Mouse (Mus musculus): ENCODE measurements at regions not wholly inside any gene's neighbourhood (a gene's known extent, or its start where the extent isn't known, plus 50 kb on each side); places are given as distances from the start of the nearest gene placed in this dataset.

DNA sequence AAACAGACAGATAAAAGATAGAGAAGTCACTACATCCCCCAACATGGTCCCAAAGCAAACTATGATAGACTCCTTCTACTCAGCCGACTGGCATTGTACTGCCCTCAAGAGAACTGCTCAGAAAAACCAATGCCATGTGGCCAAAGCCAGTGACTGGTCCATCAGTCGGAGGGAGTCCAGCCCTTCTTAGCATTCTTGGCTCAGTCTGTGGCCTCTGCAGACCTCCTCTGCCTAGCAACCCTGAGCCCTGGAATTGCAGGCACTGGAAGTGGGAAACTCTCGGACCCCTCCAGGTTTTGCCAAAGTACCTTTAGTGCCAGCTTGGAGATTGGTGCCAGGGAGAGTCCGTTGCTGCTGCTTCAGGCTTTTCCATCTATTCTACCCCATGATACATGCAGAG, 205.2 kb downstream of the H2al1j start:
- 71% methylated on average over 4 of the region's 4 CpGs for WGBS
- peaks cover 3% of the 10 kb centered on the region for H3K4me1 ChIP-seq (ENCODE audit: control insufficient read depth, insufficient read depth, low read length)
- H3K27ac ChIP-seq (ENCODE audit: insufficient read depth, low read depth, low read length) = no peak overlapping the region
- no peak overlapping the region for H3K4me3 ChIP-seq (ENCODE audit: insufficient read depth, low read depth, low read length)
- TF ChIP-seq CTCF (IDR thresholded peaks at IDR 0.05; ENCODE audit: insufficient read depth, low read depth, low read length) = no peak
- no peak for TF ChIP-seq POLR2A (IDR thresholded peaks at IDR 0.05; ENCODE audit: insufficient read depth, low read depth, low read length)

GRCm38 (mm10) chrX:11533871-11534270, 206.2 kb downstream of the H2al1j start:
- 29% methylated on average over 8 of the region's 8 CpGs for WGBS
- H3K27ac ChIP-seq (ENCODE audit: insufficient read depth, low read depth, low read length) = no peak overlapping the region
- H3K4me1 ChIP-seq (ENCODE audit: control insufficient read depth, insufficient read depth, low read length) = peaks cover 3% of the 10 kb centered on the region
- no peak overlapping the region for H3K4me3 ChIP-seq (ENCODE audit: insufficient read depth, low read depth, low read length)
- TF ChIP-seq POLR2A (IDR thresholded peaks at IDR 0.05; ENCODE audit: insufficient read depth, low read depth, low read length) = no peak
- no peak for TF ChIP-seq CTCF (IDR thresholded peaks at IDR 0.05; ENCODE audit: insufficient read depth, low read depth, low read length)

GRCm38 (mm10) chrX:11541011-11541410, 213.4 kb downstream of the H2al1j start:
- 80% methylated on average over 2 of the region's 2 CpGs for WGBS
- TF ChIP-seq CTCF (IDR thresholded peaks at IDR 0.05; ENCODE audit: insufficient read depth, low read depth, low read length) = no peak
- TF ChIP-seq POLR2A (IDR thresholded peaks at IDR 0.05; ENCODE audit: insufficient read depth, low read depth, low read length) = no peak
- no peak overlapping the region for H3K4me3 ChIP-seq (ENCODE audit: insufficient read depth, low read depth, low read length)
- no peaks in the 10 kb centered on the region for H3K4me1 ChIP-seq (ENCODE audit: control insufficient read depth, insufficient read depth, low read length)
- H3K27ac ChIP-seq (ENCODE audit: insufficient read depth, low read depth, low read length) = no peak overlapping the region

- TF ChIP-seq POLR2A (IDR thresholded peaks at IDR 0.05; ENCODE audit: insufficient read depth, low read depth, low read length) (no peak), CTCF (IDR thresholded peaks at IDR 0.05; ENCODE audit: insufficient read depth, low read depth, low read length) (no peak)
- Histone ChIP-seq H3K4me1 (ENCODE audit: control insufficient read depth, insufficient read depth, low read length) (peaks cover 25% of the 10 kb centered on the region), H3K4me3 (ENCODE audit: insufficient read depth, low read depth, low read length) (no peak overlapping the region), H3K27ac (ENCODE audit: insufficient read depth, low read depth, low read length) (no peak overlapping the region)
- 16% methylated on average over 12 of the region's 12 CpGs for WGBS
These were observed 222.7 kb downstream of the H2al1j start for GRCm38 (mm10) chrX:11550164-11550851.

DNA sequence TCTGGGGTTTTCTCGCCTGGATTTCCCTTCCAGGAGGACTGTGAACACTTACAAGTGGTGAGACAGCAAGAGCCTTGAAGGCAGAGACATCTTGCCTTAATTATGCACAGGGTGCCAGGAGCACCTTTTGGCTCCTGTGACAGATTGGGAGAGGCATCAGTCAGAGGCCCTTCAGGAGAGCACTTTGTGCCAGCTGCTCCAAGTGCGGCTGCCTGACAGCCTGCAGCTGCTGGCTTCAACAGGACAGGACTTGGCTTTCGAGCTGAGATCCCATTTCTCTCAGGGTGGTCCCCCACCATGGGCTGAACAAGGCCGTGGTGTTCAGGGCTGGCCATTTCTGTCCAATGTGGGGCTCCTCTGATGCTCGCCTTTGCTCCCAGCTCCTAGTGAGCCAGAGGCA, 224.6 kb downstream of the H2al1j start:
- TF ChIP-seq POLR2A (IDR thresholded peaks at IDR 0.05; ENCODE audit: insufficient read depth, low read depth, low read length) = no peak
- no peak for TF ChIP-seq CTCF (IDR thresholded peaks at IDR 0.05; ENCODE audit: insufficient read depth, low read depth, low read length)
- Histone ChIP-seq H3K4me1 (ENCODE audit: control insufficient read depth, insufficient read depth, low read length) (peaks cover 25% of the 10 kb centered on the region), H3K27ac (ENCODE audit: insufficient read depth, low read depth, low read length) (no peak overlapping the region), H3K4me3 (ENCODE audit: insufficient read depth, low read depth, low read length) (no peak overlapping the region)
- WGBS = 50% methylated on average over 5 of the region's 5 CpGs

DNA sequence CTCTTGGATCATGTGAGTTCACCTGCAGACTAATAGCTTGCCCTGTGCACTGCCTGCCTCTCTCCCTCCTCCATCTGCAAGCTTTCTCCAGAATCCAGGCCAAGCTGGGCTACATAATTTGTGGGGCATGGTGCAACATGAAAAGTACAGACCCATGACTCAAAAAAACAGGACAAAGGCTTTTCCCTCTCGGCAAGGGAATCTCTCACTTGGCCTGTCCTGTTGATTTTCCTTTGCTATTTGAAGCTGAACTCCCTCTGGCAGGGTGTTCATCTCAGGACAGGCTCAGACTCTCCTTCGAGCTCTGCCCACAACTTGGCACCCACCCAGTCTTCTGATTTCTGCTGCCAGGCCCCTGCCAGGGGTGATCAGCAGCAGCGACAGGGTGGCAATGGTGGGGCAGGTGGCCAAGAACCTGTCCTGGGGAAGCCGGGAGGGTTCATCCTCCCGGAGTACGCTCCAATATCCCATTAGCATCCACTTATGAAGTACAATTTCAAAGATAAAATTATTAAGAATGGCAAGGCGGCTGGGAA, 227.5 kb downstream of the H2al1j start:
- TF ChIP-seq POLR2A (IDR thresholded peaks at IDR 0.05; ENCODE audit: insufficient read depth, low read depth, low read length) (no peak), CTCF (IDR thresholded peaks at IDR 0.05; ENCODE audit: insufficient read depth, low read depth, low read length) (no peak)
- Histone ChIP-seq H3K27ac (ENCODE audit: insufficient read depth, low read depth, low read length) (no peak overlapping the region), H3K4me3 (ENCODE audit: insufficient read depth, low read depth, low read length) (no peak overlapping the region), H3K4me1 (ENCODE audit: control insufficient read depth, insufficient read depth, low read length) (peaks cover 21% of the 10 kb centered on the region)
- WGBS = 67% methylated on average over 7 of the region's 7 CpGs

DNA sequence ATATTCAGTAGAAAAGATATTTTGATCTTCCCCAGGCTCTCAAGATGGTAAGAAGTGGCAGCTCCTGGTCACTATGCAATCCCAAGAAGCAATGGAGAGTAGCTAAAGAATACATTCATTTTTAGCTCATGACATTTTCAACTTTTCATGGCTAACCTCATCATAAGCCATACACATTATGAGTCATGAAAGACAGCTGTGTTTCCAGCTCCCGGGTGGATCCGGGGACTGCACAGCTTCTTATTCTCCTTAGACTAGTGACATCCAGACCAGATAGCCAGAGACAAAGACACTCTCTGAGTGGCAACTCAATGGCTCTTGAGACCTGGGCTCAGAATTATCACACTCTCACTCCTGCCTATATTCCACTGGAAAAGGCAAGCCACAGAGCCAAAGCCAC, 230.6 kb downstream of the H2al1j start:
- H3K4me1 ChIP-seq (ENCODE audit: control insufficient read depth, insufficient read depth, low read length) = peaks cover 4% of the 10 kb centered on the region; the same call in 1 of the 2 replicates
- 87% methylated on average over 2 of the region's 2 CpGs for WGBS
- no peak overlapping the region for H3K4me3 ChIP-seq (ENCODE audit: insufficient read depth, low read depth, low read length)
- no peak overlapping the region for H3K27ac ChIP-seq (ENCODE audit: insufficient read depth, low read depth, low read length)
- no peak for TF ChIP-seq POLR2A (IDR thresholded peaks at IDR 0.05; ENCODE audit: insufficient read depth, low read depth, low read length)
- no peak for TF ChIP-seq CTCF (IDR thresholded peaks at IDR 0.05; ENCODE audit: insufficient read depth, low read depth, low read length)

DNA sequence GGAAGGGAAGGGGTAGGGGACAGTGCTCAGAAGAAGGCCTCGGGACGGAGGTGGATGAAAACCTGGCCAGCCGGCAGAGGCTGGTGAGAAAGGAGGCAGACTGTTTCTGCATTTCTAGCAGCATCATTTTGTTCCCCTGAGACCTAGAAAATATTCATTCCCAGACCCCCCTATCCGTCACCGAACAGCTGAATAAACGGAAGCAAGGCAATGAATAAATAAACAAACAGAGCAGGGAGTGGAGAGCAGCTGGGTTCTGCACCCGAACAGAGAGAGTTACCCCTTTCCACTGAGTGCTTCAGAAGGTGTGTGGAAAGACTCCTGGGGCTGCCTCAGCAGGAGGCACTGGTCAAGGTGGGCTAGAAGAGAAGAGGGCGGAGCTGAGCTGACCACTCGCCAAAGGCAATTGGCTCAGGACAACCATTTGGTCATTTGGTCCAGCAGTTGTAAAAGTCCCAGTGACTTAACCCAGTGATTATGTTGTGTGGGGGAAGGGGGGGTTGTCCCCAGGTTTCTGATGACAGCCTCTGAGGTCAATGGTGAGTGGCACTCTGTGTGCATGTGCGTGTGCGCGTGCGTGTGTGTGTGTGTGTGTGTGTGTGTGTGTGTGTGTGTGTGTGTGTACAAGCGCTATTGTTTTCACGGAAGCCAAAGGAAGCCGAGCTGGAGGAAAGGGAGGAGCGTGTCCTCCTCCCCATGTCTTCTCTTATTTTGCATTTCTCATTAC, 233.1 kb downstream of the H2al1j start:
- TF ChIP-seq CTCF (IDR thresholded peaks at IDR 0.05; ENCODE audit: insufficient read depth, low read depth, low read length) (no peak), POLR2A (IDR thresholded peaks at IDR 0.05; ENCODE audit: insufficient read depth, low read depth, low read length) (no peak)
- WGBS = 65% methylated on average over 17 of the region's 17 CpGs
- Histone ChIP-seq H3K27ac (ENCODE audit: insufficient read depth, low read depth, low read length) (no peak overlapping the region), H3K4me1 (ENCODE audit: control insufficient read depth, insufficient read depth, low read length) (no peaks in the 10 kb centered on the region; the same call in 1 of the 2 replicates), H3K4me3 (ENCODE audit: insufficient read depth, low read depth, low read length) (no peak overlapping the region)

DNA sequence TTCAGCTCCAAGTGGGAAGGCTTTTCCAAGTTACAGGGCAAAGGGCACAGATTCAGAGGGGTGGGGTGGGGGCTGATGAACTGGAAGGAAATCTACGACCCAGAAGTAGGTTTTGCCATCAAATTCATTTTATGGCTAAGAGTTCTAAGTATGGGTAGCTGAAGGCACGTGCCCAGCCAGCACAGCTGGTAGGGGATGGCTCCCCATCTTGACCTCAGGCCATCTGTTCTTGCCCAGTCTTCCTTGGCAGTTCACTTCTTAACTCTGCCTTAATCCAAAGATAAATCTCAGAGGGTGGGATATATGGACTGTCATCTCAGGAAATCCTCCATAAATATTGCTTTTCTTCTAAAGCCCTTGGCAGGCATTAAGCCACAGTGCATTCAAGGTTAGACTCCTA, 238.3 kb downstream of the H2al1j start:
- Histone ChIP-seq H3K4me3 (ENCODE audit: insufficient read depth, low read depth, low read length) (no peak overlapping the region), H3K4me1 (ENCODE audit: control insufficient read depth, insufficient read depth, low read length) (no peaks in the 10 kb centered on the region), H3K27ac (ENCODE audit: insufficient read depth, low read depth, low read length) (no peak overlapping the region)
- TF ChIP-seq POLR2A (IDR thresholded peaks at IDR 0.05; ENCODE audit: insufficient read depth, low read depth, low read length) = no peak
- no peak for TF ChIP-seq CTCF (IDR thresholded peaks at IDR 0.05; ENCODE audit: insufficient read depth, low read depth, low read length)
- WGBS = 80% methylated on average over 2 of the region's 2 CpGs
